Mouse (Mus musculus): Measurements from ENCODE around the gene Ffar3.
A peak's percentile ranks its signal among the peaks of the same experiment; 100 is the strongest.
"Not testable (repeated sequence)": the region's sequence is repeated elsewhere in the genome, so short reads cannot be mapped to it uniquely, and the experiment has no call there.

The Ffar3 gene

DNA sequence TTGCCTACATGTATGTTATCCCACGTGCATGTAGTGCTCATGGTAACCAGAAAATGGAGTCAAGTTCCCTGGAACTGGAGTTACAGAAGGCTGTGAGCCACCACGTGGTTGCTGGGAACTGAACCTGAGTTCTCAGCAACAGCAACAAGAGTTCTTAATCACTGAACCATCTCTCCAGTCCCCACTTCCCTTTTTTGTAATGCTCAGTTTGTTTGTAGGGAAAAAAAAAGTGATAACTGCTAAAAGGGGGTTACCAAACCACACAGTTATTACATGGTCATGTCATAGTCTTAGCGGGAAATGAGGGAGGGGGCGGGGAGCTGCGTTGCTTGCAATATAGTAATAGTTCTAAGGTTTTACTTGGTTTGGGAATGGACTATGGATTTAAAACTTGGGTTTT, 13.9 kb downstream of the Ffar3 start:
- DNase-seq, result no peak

DNA sequence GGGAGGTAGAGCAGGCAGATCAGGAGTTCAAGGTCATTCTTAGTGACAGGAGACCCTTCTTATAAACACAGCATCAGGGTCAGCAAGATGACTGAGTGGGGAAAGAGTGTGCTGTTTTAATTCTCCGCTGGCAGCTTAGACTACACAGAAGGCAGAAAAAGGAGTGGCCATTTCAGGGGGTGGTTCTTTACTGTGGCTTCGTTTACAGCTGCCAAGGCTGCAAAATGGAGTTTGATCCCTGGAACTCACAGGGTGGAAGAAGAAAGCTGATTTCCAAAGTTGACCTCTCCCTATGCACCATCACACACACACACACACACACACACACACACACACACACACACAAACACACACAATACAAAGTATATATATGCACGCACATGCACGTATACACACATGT, 14.6 kb downstream of the Ffar3 start:
- no peak for DNase-seq

DNA sequence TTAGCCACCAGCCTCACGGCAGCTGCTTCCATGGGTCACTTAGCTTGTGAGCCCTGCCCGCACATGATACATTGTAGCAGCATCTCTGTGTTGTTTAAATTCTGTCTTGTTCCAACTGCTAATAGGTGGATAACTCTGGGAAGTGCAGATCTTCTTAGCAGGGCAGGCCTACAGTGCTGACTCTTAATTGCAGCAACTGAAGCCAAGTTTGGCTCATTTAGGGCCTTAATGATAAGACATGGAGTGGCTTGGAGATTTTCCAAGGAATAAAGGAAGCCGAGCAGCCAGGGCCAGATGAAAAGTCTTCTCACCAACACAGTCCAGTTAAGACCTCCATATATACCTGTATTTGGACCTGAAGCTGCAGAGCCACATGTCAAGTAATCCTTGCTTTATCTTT, 15.7 kb downstream of the Ffar3 start:
- no peak for DNase-seq

DNA sequence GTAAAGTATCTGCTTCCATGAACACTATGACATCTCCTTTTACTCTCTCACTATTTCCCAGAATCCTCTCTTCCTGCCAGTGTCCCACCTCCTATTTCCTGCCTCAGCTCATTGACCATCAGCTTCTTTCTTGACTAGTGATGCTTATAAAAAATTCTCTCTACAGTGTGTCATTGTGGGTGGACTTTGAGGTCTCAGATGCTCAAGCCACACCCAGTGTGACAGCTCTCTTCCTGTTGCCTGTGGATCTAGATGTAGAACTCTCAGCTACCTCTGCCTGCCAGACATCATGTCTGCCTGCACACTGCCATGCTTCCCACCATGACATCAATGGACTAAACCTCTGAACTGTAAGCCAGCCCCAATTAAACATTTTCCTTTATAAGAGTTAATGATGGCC, 18.7 kb downstream of the Ffar3 start:
- no peak for DNase-seq

DNA sequence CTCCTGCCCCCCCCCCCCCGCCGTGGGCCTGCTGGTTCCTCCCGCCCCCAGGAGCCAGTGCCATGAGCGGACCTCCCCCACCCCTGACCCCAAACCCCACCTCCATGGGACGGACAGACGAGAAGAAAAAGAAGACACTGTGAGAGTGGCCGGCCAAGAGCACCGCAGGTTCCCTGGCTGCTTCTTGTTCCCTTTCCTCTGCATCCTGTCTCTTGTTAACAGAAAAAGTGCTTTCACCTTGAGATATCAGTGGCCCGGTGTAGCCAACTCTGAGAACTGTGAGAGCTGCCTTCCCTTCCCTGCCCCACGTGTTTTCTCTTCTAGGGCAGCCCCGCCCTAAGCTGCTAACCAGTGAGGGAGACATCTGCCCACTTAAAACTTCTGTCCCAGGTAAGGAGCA, 23.3 kb downstream of the Ffar3 start:
- DNase-seq, result not testable (repeated sequence)

DNA sequence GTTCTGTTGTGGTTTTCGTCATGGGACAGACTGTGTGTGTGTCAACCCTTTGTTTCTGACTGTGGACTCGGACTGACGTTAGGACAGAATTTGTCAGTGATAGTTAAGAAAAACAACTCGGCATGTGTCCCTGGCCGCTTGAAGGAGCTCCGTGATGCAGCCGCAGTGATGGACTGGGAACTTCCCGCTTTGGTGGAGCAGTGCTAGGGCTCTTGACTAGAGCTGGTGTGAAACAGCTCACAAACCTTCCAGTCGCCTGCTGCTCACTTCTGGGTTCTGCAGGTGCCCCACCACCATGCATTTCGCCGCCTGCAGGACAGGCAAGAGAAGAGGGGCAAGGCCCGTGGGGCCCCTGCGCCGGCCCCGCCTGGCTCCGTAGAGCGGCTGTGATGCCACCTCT, 23.7 kb downstream of the Ffar3 start:
- DNase-seq, result no peak

DNA sequence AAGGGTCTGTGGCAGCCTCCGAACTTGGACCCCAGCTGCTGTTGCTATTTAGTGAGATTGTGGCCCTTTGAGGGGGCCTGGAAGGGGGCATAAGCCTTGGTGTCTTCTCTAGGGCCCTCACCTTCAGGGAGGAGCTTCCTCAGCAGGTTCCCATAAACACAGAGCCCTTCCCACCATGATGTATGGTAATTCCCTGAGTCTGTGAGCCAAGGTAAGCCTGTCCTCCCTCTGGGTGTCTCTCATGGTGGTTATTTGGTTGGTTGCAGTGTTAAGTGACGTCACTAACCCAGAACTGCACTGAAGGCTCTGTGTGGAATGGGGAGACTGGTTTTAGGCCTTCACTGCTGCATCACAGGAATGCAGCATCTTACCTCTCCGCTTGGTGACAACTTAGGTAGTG, 26.6 kb downstream of the Ffar3 start:
- DNase-seq, result no peak

DNA sequence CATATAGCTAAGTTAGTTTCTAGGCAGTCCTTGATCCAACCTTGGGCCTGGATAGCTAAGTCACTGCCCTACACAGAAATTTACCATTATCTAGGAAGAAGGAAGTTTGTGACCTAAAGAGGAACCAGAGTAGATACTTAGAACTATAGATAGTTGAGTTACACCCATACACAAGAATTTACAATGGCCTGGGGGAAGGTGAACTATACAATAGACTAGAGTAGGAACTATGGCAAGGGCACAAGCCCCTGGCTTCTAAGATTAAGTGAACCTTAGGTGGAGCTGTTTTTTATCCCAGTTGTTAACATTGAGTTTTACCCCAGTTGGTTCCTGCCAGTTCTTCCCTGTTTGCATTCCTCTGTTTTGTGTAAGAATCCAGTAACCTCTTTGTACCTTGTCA, 27.1 kb downstream of the Ffar3 start:
- not testable (repeated sequence) for DNase-seq

DNA sequence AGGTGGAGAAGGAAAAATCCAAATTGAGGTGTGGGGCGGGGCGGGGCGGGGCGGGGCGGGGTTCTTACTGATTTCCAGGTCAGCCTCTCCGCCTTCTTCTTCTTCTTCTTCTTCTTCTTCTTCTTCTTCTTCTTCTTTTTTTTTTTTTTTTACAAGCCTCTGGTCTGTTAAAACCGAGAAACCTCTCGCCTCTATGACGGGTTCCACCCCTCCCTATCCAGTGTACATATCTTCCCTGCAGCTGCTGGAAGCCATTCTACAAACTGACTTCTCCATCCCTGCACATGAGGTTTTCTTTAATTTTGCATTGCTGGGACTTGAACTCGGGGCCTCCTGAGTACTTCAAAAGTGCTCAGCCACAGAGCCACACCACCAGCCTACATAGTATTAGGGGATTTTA, 29.3 kb downstream of the Ffar3 start:
- DNase-seq, result no peak

DNA sequence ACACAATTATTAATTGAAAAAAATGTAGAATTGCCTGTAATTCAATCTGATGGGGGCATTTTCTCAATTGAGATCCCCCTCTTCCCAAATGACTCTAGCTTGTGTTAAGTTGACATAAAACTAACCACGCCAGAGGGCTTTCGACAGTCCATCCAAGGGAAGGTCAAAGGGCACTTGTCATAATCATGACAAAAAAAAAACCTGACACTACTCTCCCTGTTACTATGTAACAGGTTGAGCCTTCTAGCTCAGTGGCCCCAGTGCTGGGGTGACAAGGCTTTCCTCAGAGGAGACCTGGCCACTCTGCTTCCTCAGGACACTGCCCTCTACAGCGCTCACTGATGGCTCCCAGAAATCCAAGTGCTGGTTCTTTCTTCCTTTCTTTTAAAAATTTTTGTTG, 31.7 kb downstream of the Ffar3 start:
- DNase-seq, result no peak

DNA sequence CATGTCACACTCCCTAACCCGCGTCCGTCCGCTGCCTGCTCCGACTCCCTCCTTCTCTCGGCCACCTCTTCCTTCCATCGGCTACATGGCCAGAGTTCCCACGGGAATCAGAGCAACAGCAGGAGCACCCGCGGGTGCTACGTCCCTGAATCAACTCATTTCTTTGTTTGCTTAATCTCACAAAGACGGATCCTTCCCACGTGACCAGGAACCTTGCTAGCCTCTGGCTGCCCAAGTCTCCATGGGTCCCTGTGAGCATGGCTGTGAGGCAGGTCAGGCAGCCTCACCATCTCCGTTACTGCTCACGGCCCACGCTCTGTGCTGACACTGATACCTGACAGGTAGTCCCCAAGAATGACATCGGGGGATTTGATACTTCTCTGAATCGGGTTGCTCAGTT, 32.3 kb downstream of the Ffar3 start, which contains the start of gene Ffar2:
TSS of gene Ffar2 (minus strand) at position 101 of the 400 bp plus-strand sequence.
- DNase-seq, result no peak

DNA sequence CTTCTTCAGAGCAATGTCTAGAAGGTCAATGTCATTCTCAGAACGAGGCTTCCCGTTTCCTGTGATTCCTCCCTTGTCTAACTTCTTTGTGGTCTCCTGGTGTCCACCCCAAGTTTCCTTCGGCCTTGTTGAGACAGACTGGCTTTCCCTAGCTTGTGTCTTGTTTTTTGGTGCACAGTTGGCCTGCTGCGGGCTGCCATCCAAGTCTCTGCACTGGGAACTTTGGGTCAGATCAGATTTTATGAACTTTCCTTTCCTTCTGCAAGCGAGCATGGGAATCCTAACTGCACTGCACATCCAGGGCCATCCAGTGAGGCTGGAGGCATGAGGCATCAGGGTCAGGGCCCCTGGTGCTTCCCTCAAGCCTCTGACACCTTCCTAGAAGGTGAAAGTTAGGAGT, 34.4 kb downstream of the Ffar3 start:
- DNase-seq, result peak; percentile 23

DNA sequence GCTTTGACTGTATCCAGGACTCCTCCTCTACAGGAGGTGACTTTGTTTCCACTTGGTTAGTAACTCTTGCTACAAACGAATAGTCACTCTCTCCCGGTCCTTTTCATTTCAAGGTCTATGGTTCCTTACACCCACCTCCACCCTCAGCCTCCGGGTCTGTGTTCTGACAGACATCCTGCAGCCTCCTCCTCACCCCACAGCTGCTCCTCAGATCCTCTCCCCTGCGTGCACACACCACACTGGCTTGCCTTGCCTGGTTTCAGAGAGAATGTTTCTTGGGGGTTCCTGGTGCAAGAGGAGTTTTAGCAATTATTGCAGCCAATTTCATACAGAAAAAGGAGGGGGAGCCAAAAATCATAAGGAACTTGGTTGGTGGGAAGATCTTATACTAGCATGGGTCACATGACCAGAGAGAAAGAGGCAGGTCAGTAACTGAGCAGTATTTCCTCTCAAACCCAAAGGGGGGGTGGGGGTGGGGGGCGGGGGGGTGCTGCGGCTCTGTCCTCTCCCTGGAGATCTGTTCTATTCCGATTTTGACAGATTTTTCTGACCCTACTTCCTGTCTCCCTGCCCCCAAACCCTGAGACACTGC, 35.0 kb downstream of the Ffar3 start:
- no peak for DNase-seq

DNA sequence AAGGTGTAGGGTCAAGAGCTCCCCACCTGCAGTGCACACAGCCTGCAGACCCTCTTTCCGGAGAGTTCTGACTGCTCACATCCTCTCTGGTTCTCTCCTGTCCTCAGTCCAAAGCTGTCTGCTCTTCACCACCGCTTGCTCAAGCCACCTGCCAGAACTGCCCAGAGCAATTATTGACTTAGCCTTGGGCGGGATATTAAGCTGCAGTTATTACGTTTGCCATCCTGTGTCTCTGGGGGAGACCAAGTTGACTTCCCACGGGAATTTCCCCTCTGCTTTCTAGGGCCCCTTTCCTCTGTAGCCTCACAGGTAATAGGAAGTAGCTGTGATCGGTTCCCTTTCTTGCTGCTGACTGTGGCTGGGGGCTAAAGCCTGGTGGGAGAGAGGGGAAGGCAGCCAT, 35.8 kb downstream of the Ffar3 start:
- no peak for DNase-seq

DNA sequence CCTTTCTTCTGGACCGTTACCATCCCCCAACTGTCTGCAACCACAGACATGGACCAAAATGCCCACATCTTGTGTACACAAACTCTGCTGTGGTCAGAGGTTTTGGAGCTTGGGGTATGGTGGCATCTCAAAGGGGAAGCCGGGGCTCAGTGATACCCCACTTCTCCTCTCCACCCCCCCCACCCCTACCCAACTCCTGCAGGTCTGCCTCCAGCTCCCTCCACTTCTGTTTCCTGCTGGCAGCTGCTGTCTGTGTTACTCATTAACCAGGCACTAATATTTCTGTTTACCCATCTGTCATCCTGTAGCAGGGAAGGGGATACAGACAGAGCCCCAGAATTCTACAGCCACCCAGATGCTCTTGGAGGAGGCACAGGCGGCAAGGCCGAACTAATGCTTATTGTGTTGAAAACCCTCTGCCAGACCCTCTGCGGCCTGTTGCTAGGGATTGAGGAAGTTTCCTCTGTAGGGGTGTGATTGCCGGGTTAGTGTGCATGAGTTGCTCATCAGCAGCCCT, 43.6 kb downstream of the Ffar3 start:
- DNase-seq, result peak; percentile 10

DNA sequence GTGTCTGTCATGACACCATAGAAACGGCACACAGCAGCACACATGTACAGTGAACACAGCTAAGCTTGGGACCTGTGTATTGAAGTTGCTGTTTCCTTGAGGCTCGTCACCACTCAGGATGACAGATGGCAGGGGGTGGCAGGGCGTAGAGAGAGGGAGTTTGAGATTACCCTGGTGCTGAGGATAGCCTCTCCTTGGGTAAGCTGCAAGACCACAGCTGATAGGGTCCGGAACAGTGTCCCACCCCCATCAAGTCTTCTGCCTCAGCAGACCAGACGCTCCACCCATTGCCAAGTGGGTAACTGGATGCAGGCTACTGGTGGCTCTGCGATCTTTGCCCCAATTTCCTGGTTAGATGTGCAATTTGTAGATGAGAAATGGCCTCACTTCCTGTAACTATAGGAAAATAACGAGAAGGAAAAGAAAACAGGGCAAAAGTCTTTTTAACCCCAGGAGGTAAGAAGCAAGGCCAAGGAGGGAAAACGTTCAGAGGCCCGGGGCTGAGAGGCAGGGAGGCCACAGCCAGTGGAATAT, 44.2 kb downstream of the Ffar3 start:
- DNase-seq, result no peak

DNA sequence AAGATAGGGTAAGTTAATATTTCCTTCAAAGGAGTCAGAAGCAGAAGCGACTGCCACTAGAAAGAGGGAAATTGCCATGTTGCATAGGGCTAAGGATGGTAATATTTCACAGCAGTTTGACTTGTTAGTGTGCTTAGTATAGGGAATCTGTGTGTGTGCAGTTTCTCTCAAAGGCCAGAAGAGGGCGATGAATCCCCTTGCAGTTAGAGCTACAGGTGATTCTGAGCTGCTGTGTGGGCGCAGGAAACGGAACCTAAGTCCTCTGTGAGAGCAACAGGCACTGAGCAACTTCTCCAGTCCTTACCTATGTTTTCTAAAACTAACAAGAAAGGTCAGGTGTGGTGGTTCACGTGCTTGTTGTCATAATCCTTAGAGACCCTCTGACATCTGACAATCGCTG, 45.7 kb downstream of the Ffar3 start:
- no peak for DNase-seq

DNA sequence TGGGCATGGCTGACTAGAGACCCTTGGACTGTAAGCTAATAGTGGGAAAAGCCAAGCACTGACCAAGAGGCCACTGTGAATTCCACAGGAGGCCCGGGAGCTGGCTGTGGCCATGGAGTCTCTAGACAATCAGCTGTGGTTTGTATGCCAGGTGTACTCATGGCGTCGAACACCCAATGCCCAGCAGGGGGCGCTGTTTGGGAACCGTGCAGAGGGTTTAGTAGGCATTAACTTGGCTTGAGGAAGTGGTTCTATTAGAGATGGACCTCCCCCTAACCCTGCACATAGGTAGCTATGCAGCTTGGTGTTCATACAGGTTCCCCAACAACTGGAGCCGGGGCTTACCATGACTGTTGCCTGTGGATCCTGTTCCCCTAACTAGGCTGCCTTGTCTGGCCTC, 50.1 kb downstream of the Ffar3 start:
- DNase-seq, result no peak
